Mouse (Mus musculus) adrenal gland, adult (tissue): ENCODE results near the gene Gm5799.
A peak's percentile ranks its signal among the peaks of the same experiment; 100 is the strongest.
"Not testable (repeated sequence)": the region's sequence is repeated elsewhere in the genome, so short reads cannot be mapped to it uniquely, and the experiment has no call there.

Experiments
- DNase-seq, 2 experiments: peaks; one replicate each; pipeline ENCODE4 v3.0.0; 2022 to 2023; ENCODE audit warnings: low spot score in 1 of 2; ENCODE audit not compliant: inconsistent age in 2 of 2

Gm5799 gene

GRCm38 (mm10) chr14:43543276-43543675 lies at the start of gene Gm5799:
Gene Gm5799, plus strand, starts transcription at chr14:43543576.
- not testable (repeated sequence) for DNase-seq

- DNase-seq, result peak in 1 of 2 experiments; percentile 31
Observed at GRCm38 (mm10) chr14:43531052-43532010, 12.0 kb upstream of the Gm5799 start.

GRCm38 (mm10) chr14:43532011-43532383 lies 11.4 kb upstream of the Gm5799 start:
- DNase-seq, result not testable (repeated sequence)

GRCm38 (mm10) chr14:43532387-43532786 lies 11.0 kb upstream of the Gm5799 start:
- peak; percentile 17 to 60 for DNase-seq

- peak in 1 of 2 experiments; percentile 29 for DNase-seq
Observed at GRCm38 (mm10) chr14:43538144-43538543, 5.2 kb upstream of the Gm5799 start.

GRCm38 (mm10) chr14:43546281-43546680 lies 2.9 kb downstream of the Gm5799 start:
- DNase-seq, result not testable (repeated sequence)

GRCm38 (mm10) chr14:43552271-43552670 lies 8.9 kb downstream of the Gm5799 start:
- DNase-seq, result peak in 1 of 2 experiments; percentile 27

GRCm38 (mm10) chr14:43577969-43578368 lies 34.6 kb downstream of the Gm5799 start:
- not testable (repeated sequence) for DNase-seq

GRCm38 (mm10) chr14:43579046-43579445 lies 35.7 kb downstream of the Gm5799 start, which contains the start of gene Gm17654:
Gene Gm17654, minus strand, starts transcription at chr14:43579146.
- DNase-seq, result not testable (repeated sequence)
